Mouse (Mus musculus): Measurements from ENCODE around the gene Unk.

DNA sequence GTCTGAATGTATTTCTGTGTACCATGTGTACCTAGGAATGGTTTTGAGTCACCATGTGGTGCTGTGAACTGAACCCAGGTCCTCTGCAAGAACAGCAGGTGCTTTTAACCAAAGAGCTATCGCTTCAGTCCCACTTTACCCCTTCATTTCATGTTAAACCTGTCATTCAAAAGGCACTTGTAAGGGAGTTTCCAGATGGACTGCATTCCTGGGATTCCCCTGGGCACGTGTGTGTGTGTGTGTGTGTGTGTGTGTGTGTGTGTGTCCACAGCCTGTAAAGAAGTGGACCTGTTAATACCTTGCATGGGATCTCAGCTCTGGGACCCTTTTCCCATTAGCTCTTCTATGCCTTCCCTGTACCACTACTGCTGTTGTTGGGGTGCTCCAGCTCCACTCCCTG, 19.5 kb downstream of the Unk start:
- no peak for TF ChIP-seq CTCF (IDR thresholded peaks at IDR 0.05; ENCODE audit: extremely low read depth, insufficient read length, insufficient replicate concordance, low read depth, low read length)
- TF ChIP-seq POLR2A (IDR thresholded peaks at IDR 0.05; ENCODE audit: low read depth, low read length) = no peak

Data from small intestine, adult 2 months (tissue).